Mouse (Mus musculus) liver, embryonic 15.5 days (tissue): ENCODE data around the gene Sgms1. TPM values are rescaled to one million over a fixed set of nuclear protein-coding genes. Genes with fewer than 3 reads are reported as not detected.
"Not testable (repeated sequence)": the region's sequence is repeated elsewhere in the genome, so short reads cannot be mapped to it uniquely, and the experiment has no call there.

Experiments
- ATAC-seq: fragments of 200-750 bp; cut with Nextera tagmentation; 2 replicates; pipeline ENCODE4 v1.8.0; 2017; ENCODE audit warnings: moderate number of reproducible peaks, mild to moderate bottlenecking, moderate library complexity; ENCODE audit not compliant: insufficient read depth
- H3K27ac ChIP-seq: fragments of 300-500 bp; sonication (generic); replicated peaks from 2 replicates; pipeline ENCODE4 v1.5.1; 2015; ENCODE audit warnings: mild to moderate bottlenecking, inconsistent platforms
- H3K27me3 ChIP-seq: fragments of 300-500 bp; sonication (generic); 2 replicates; pipeline ENCODE4 v1.6.1; 2015; ENCODE audit warnings: mild to moderate bottlenecking, inconsistent platforms
- H3K36me3 ChIP-seq: fragments of 300-500 bp; sonication (generic); replicated peaks from 2 replicates; pipeline ENCODE4 v1.6.1; 2015; ENCODE audit warnings: moderate library complexity, mild to moderate bottlenecking, inconsistent platforms
- H3K4me1 ChIP-seq: fragments of 300-500 bp; sonication (generic); replicated peaks from 2 replicates; pipeline ENCODE4 v1.6.1; 2015; ENCODE audit warnings: inconsistent platforms
- H3K4me2 ChIP-seq: fragments of 300-500 bp; sonication (generic); 2 replicates; pipeline ENCODE4 v1.6.1; 2015; ENCODE audit warnings: moderate library complexity, mild to moderate bottlenecking, inconsistent platforms
- H3K4me3 ChIP-seq: fragments of 300-500 bp; sonication (generic); replicated peaks from 2 replicates; pipeline ENCODE4 v1.5.1; 2015; ENCODE audit warnings: mild to moderate bottlenecking, inconsistent platforms
- H3K9ac ChIP-seq: fragments of 300-500 bp; sonication (generic); 2 replicates; pipeline ENCODE4 v1.6.1; 2015; ENCODE audit warnings: moderate library complexity, mild to moderate bottlenecking, inconsistent platforms
- H3K9me3 ChIP-seq: fragments of 300-500 bp; sonication (generic); replicated peaks from 2 replicates; pipeline ENCODE4 v1.6.1; 2016; ENCODE audit warnings: inconsistent platforms
- WGBS: fragments of 180-500 bp; shearing (Covaris S2); methylation state at CpG from one replicate; pipeline ENCODE4 v1.1.7; 2015; ENCODE audit warnings: mixed read lengths; ENCODE audit not compliant: insufficient replicate concordance; 5-methylcytosine and 5-hydroxymethylcytosine counted together
- polyA plus RNA-seq: library from polyadenylated mRNA; unstranded; fragments of >200 nt; fragmentation: Nextera tagmentation; extraction: Ambion mirVana; gene quantifications from 2 replicates; pipeline ENCODE4 v1.2.1, GENCODE M21; 2015

The Sgms1 gene
- polyA plus RNA-seq, 1 experiment from 2014 or later, result 24.8 TPM

- no peaks in the 10 kb centered on the region for H3K27me3 ChIP-seq
- no peaks in the 10 kb centered on the region for H3K9me3 ChIP-seq
- no peak overlapping the region for H3K9ac ChIP-seq
- H3K36me3 ChIP-seq, result no peaks in the 10 kb centered on the region
- no peak overlapping the region for H3K4me2 ChIP-seq
- no peak for ATAC-seq
- H3K27ac ChIP-seq, result no peak overlapping the region
- no peak overlapping the region for H3K4me3 ChIP-seq
- H3K4me1 ChIP-seq, result peaks cover 18% of the 10 kb centered on the region
- 68% methylated on average over 9 of the region's 9 CpGs for WGBS
Observed at GRCm38 (mm10) chr19:32366406-32366805, 23.1 kb downstream of the Sgms1 start.

GRCm38 (mm10) chr19:32365111-32365510, 24.4 kb downstream of the Sgms1 start:
- Histone ChIP-seq H3K9ac (no peak overlapping the region), H3K27ac (no peak overlapping the region), H3K4me1 (peaks cover 28% of the 10 kb centered on the region), H3K27me3 (no peaks in the 10 kb centered on the region), H3K4me2 (no peak overlapping the region), H3K9me3 (no peaks in the 10 kb centered on the region), H3K4me3 (no peak overlapping the region), H3K36me3 (no peaks in the 10 kb centered on the region)
- WGBS, result 70% methylated on average over 6 of the region's 6 CpGs
- ATAC-seq, result no peak

GRCm38 (mm10) chr19:32363587-32363986, 25.9 kb downstream of the Sgms1 start:
- no peak for ATAC-seq
- H3K9ac ChIP-seq, result no peak overlapping the region
- 62% methylated on average over 4 of the region's 4 CpGs for WGBS
- H3K36me3 ChIP-seq, result no peaks in the 10 kb centered on the region
- H3K9me3 ChIP-seq, result no peaks in the 10 kb centered on the region
- peaks cover 28% of the 10 kb centered on the region for H3K4me1 ChIP-seq
- H3K4me3 ChIP-seq, result no peak overlapping the region
- H3K27ac ChIP-seq, result no peak overlapping the region
- no peaks in the 10 kb centered on the region for H3K27me3 ChIP-seq
- H3K4me2 ChIP-seq, result no peak overlapping the region

GRCm38 (mm10) chr19:32362520-32362919, 27.0 kb downstream of the Sgms1 start:
- Histone ChIP-seq H3K27ac (no peak overlapping the region), H3K36me3 (no peaks in the 10 kb centered on the region), H3K27me3 (no peaks in the 10 kb centered on the region), H3K9ac (no peak overlapping the region), H3K4me2 (no peak overlapping the region), H3K9me3 (no peaks in the 10 kb centered on the region), H3K4me3 (no peak overlapping the region), H3K4me1 (peaks cover 32% of the 10 kb centered on the region)
- no peak for ATAC-seq
- 15% methylated on average over 3 of the region's 3 CpGs for WGBS

- no peaks in the 10 kb centered on the region for H3K9me3 ChIP-seq
- no peak for ATAC-seq
- H3K4me3 ChIP-seq, result no peak overlapping the region
- no peaks in the 10 kb centered on the region for H3K36me3 ChIP-seq
- 43% methylated on average over 1 of the region's 1 CpGs for WGBS
- no peak overlapping the region for H3K9ac ChIP-seq
- H3K4me1 ChIP-seq, result peaks cover 34% of the 10 kb centered on the region
- H3K27ac ChIP-seq, result no peak overlapping the region
- no peak overlapping the region for H3K4me2 ChIP-seq
- no peaks in the 10 kb centered on the region for H3K27me3 ChIP-seq
Observed at GRCm38 (mm10) chr19:32360989-32361698, 28.4 kb downstream of the Sgms1 start.

- H3K9ac ChIP-seq, result no peak overlapping the region
- no peak overlapping the region for H3K4me3 ChIP-seq
- no peaks in the 10 kb centered on the region for H3K9me3 ChIP-seq
- H3K4me2 ChIP-seq, result no peak overlapping the region
- whole genome bisulfite sequencing, result 25% methylated on average over 3 of the region's 3 CpGs
- no peaks in the 10 kb centered on the region for H3K36me3 ChIP-seq
- peaks cover 34% of the 10 kb centered on the region for H3K4me1 ChIP-seq
- no peaks in the 10 kb centered on the region for H3K27me3 ChIP-seq
- no peak for ATAC-seq
- H3K27ac ChIP-seq, result no peak overlapping the region
Observed at GRCm38 (mm10) chr19:32360546-32360945, 29.0 kb downstream of the Sgms1 start.

- Histone ChIP-seq H3K36me3 (no peaks in the 10 kb centered on the region), H3K4me2 (no peak overlapping the region; the same call in 1 of the 2 replicates), H3K27ac (no peak overlapping the region), H3K9ac (no peak overlapping the region), H3K4me1 (peaks cover 34% of the 10 kb centered on the region), H3K27me3 (no peaks in the 10 kb centered on the region), H3K4me3 (no peak overlapping the region), H3K9me3 (no peaks in the 10 kb centered on the region)
- peak; percentile 74 for ATAC-seq
- 53% methylated on average over 12 of the region's 12 CpGs for whole genome bisulfite sequencing
Observed at GRCm38 (mm10) chr19:32358699-32359517, 30.6 kb downstream of the Sgms1 start.

- not testable (repeated sequence) for H3K9ac ChIP-seq, H3K4me3 ChIP-seq, H3K4me2 ChIP-seq, H3K9me3 ChIP-seq, H3K27me3 ChIP-seq, ATAC-seq, H3K27ac ChIP-seq, H3K36me3 ChIP-seq
- 72% methylated on average over 7 of the region's 7 CpGs for WGBS
- H3K4me1 ChIP-seq, result peaks cover 29% of the 10 kb centered on the region
Observed at GRCm38 (mm10) chr19:32358011-32358410, 31.5 kb downstream of the Sgms1 start.

GRCm38 (mm10) chr19:32356166-32356565, 33.3 kb downstream of the Sgms1 start:
- ATAC-seq, result no peak
- 74% methylated on average over 4 of the region's 4 CpGs for WGBS
- Histone ChIP-seq H3K27me3 (no peaks in the 10 kb centered on the region), H3K27ac (no peak overlapping the region), H3K4me3 (no peak overlapping the region), H3K9me3 (no peaks in the 10 kb centered on the region), H3K36me3 (no peaks in the 10 kb centered on the region), H3K4me1 (peaks cover 14% of the 10 kb centered on the region; the same call in 1 of the 2 replicates), H3K4me2 (no peak overlapping the region), H3K9ac (no peak overlapping the region)

- Histone ChIP-seq H3K27ac (no peak overlapping the region), H3K4me1 (peaks cover 10% of the 10 kb centered on the region; the same call in 1 of the 2 replicates), H3K4me3 (no peak overlapping the region), H3K27me3 (no peaks in the 10 kb centered on the region), H3K9me3 (no peaks in the 10 kb centered on the region), H3K4me2 (no peak overlapping the region), H3K36me3 (no peaks in the 10 kb centered on the region), H3K9ac (no peak overlapping the region)
- WGBS, result 77% methylated on average over 9 of the region's 9 CpGs
- no peak for ATAC-seq
Observed at GRCm38 (mm10) chr19:32353447-32353846, 36.1 kb downstream of the Sgms1 start.

- H3K4me1 ChIP-seq, result peaks cover 20% of the 10 kb centered on the region
- H3K36me3 ChIP-seq, result no peaks in the 10 kb centered on the region
- no peaks in the 10 kb centered on the region for H3K27me3 ChIP-seq
- no peak for ATAC-seq
- no peaks in the 10 kb centered on the region for H3K9me3 ChIP-seq
- H3K27ac ChIP-seq, result no peak overlapping the region
- H3K4me2 ChIP-seq, result no peak overlapping the region
- H3K9ac ChIP-seq, result no peak overlapping the region
- 58% methylated on average over 7 of the region's 7 CpGs for WGBS
- no peak overlapping the region for H3K4me3 ChIP-seq
Observed at GRCm38 (mm10) chr19:32348955-32349654, 40.4 kb downstream of the Sgms1 start.
